Mouse (Mus musculus) thymus, postnatal 0 days (tissue): ENCODE results near the gene Tagln. TPM values are rescaled to one million over a fixed set of nuclear protein-coding genes. Genes with fewer than 3 reads are reported as not detected.

Source experiments
- DNase-seq: peaks from one replicate; pipeline ENCODE4 v3.0.0-alpha.2; 2015; ENCODE audit warnings: low spot score
- polyA plus RNA-seq: library from polyadenylated mRNA; unstranded; fragments of >200 nt; fragmentation: Nextera tagmentation; extraction: Ambion mirVana; gene quantifications from 2 replicates; pipeline ENCODE4 v1.2.1, GENCODE M21; 2015

The Tagln gene
- polyA plus RNA-seq, 1 experiment from 2014 or later, result 13.0 TPM

DNA sequence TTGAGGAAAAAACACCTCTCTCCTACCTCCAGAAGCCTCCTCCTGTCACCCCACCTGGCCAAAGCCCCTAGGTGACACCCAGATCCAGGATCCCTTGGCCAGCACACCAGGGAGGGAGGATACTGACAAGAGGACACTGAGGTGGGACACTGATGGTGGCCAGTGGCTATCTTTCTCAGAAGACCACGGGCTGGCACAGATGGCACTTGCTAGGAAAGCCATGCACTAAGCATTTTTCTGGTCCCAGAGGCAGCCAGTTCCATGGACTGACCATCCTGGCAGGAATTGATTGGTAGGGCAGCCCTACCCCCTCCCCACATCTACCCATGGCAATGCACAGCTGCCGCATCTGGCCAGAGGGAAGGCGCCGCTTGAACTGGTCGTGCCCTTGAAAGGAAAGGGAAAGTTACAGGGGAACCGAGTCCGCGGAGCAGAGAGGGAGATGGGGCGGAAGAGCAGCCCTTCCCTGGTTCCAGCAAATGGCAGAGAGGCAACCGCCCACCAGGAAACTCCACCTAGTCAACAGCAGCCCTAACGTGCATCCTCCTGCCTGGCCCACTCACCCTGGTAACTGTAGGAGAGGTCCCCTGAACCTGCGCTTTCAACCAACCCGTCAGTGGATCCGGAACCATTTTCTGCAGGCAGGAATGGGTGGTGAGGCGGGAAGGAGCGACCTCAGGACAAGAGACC lies 10.5 kb upstream of the Tagln start:
- DNase-seq, result peak; percentile 21

DNA sequence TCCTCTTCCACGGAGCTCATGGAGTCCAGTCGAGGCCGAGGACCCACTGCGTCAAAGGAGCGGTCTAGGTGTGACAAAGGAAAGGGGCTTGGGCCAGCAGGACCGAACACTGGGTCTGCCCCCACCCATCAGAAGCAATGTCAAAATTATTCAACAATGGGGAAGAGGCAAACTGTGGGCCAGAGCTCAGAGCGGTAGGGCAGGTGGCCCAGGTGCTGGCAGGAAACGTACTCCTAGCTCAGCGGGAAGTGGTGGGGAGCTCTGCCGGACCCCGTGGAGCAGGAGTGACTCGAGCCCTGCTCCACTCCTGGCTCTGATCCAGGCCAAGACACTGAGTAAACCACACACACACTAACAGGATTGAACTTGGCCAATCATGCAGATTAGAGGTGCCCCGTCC lies 9.9 kb upstream of the Tagln start:
- peak; percentile 52 for DNase-seq

- peak; percentile 92 for DNase-seq
Measured at GRCm38 (mm10) chr9:45944506-45945400, 8.9 kb upstream of the Tagln start.

DNA sequence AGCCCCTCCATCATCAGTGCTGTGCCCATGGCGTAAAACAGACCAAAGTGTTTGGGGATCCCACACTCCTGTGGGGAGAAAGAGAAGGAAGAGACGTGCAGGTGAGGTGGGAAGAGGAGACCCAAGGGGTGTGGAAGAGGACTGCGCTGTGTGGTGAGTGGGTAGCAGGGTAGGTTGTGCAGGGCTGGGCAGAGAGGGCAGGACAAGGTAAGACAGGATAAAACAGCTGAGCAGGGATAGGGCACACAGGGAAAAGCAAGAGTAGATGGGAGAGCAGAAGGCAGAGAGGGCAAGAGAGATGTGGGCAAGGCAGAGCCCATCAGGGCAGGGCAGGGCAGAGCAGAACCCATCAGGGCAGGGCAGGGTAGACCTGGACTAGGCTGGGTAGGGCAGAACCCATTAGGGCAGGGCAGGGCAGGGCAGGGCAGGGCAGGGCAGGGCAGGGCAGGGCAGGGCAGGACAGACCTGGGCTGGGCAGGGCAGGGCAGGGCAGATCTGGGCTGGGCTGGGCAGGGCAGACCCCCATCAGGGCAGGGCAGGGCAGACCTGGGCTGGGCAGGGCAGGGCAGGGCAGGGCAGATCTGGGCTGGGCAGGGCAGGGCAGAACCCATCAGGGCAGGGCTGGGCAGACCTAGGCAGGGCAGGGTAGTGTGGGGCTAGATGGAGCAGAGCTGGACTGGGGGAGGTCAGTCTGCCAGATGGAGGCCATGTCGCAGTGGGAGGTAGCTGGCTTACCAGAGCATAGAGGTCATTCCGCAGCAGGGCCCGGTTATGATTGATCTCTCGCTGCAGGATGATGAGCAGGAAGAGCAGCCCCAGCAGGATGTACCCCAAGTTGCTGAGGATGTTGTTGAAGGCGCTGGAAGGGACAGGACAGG lies 8.0 kb upstream of the Tagln start:
- no peak for DNase-seq

DNA sequence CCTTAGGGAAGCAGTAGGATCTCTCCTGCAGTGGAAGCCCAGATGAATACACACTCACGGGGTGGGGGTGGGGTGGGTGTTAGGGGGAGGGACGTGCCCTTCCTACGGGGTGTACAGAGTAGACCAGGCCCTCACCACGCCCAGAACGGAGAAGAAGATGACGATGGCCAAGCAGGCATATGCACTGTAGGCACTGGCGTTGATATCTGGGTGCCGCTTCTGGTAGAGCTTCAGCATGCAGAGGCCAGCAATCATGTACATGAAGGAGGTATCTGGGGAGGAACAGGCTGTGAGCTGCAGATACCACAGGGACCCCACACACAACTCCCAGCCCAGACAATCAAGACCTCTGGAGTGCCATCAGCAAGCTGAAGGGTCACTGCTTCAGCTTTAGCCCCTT lies 7.1 kb upstream of the Tagln start:
- no peak for DNase-seq

DNA sequence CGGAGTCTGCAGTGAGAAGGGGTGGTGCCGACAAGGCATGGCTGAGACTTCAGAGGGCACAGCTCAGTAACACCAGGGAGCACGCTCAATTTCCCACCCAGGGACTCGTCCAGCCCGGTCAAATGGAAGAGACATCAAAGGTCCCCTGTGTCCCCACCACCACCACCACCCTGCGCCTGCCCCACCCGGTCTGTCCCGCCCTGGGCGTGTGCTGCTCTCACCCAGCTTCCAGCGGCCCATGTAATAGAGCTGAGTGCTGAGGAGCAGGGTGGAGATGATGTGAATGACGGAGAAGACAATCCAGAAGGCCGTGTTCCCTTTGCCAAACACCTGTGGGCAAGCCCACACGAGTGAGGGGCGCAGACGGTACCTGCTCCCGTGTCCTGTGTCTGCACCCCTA lies 6.6 kb upstream of the Tagln start:
- DNase-seq, result no peak

- DNase-seq, result peak; percentile 24
Measured at GRCm38 (mm10) chr9:45941329-45941888, 5.6 kb upstream of the Tagln start.

- DNase-seq, result no peak
Measured at GRCm38 (mm10) chr9:45939794-45940193, 3.9 kb upstream of the Tagln start.

DNA sequence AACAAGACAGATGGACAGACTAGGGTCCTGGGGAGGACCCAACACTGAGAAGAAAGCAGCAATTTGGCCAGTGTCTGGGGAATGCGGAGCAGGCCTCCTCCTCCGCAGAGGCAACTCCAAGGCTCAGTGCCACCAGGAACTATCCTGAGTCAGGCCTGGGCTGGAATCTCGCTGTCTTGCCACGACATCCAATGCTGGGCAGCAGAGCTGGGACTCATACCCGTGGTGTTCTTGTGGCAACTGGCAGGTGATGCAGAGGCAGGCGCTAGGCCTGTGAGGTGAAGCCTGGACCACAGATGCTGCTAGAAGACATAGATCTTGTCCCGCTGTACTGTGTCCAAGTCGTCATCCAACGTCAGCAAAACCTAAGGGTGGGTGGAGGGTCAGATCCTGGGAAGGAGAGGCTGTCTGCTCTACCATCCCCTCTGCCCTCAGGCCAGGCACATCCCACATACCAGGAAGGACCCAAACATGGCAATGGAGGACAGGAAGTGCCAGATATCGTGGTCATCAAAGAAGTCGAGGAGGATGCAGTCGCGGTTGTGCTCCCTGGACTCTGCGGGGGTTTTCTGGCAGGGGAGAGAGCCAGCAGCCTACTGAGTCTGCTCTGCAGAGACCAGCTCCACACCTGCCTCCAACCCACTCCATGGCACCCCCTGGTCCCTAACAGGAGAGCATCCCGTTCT lies 3.2 kb upstream of the Tagln start:
- DNase-seq, result no peak

DNA sequence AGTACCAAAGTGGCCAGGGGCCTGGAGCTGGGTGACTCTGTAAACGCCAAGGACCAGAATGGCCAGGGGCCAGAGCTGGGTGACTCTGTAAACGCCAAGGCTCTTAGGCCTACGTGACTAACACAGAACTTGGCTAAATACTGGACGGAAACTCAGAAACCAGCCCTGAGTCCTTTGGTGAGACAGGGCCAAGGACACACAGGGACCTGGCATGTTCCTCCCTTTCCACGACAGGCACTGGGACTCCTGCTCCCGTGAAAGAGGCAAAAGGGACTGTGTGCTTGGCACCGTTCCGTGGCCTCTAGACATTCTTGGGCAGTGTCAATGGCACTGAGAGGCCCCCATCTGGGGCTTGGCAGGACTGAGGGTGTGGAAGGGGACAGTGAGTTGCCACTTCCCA lies 2.2 kb upstream of the Tagln start:
- no peak for DNase-seq

DNA sequence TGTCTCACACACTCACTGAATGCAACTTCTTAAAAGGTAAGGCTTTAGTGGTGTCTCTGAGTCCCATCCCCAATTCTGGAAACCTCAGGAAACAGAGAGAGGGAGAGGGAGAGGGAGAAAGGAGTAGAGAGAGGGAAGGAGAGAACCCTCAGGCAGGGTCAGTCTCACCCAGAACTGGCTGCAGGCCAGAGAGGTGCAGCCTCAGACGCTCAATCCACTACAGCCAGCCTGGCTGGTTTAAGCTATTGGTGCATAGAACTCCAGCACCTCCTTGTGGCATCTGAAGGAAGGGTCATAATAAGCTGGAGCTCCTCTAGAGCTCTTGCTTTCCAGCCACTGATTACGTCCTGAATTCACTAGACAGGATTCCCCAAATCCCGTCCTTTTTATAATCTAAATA lies 1.0 kb upstream of the Tagln start:
- peak; percentile 70 for DNase-seq

DNA sequence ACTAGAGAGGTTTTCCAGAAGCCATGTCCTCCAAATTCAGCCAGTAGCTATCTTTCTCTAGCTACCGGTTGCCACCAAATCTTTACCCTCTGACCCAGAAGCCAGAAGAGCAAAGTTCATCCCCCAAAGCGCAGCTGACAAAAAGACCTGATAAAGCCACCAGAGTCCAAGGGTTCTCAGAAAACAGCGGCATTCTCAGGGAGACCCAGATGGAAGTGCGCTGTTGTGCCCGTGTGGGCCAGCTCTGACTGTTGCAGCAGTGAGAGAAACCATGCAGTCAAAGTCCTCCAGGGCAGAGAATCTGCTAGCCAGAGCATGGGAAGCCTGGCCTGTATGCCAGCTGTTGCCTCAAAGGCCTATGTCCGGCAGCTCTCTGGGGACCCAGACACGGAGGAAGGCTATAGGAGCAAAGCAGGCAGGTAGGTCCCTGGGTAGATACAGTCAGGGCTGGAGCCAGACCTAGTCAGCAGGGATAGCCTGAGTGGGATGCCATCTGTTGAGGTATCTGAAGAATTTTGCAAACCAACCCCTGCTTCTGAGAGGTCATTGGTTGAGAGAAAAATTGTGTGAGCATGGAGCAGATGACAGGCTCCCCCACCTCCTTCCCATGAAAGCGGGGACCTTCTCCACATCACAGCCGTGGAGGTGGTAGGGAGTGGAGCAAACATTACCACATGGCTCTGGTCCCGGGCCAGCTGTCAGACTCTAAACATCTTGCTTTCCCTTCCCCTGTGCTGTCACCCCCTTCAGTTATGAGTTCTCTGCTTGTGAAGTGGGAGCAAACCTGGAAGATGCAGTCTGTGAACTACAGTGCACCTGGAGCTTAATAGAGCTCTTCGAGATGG lies 3.1 kb downstream of the Tagln start:
- DNase-seq, result peak; percentile 49

- DNase-seq, result no peak
Measured at GRCm38 (mm10) chr9:45931958-45932357, 3.9 kb downstream of the Tagln start.

DNA sequence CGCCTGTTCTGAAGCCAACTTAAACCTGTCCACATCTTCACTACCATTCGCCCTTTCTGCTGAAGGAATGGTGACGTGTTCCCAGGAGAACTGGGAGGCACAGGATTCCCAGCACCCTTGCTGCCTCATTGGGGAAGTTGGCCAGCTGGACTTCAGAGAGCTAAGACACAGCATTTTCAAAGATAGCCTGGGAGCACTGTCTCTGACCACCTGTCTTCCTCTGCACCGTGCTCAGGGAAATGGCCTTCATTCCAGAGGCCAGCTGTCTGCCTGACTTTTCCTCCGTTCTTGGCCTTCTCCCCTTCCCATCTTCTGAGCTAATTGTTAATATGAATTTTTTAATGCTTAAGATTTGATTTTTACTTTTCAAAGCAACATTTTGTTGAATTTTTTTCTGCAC lies 6.6 kb downstream of the Tagln start:
- no peak for DNase-seq

DNA sequence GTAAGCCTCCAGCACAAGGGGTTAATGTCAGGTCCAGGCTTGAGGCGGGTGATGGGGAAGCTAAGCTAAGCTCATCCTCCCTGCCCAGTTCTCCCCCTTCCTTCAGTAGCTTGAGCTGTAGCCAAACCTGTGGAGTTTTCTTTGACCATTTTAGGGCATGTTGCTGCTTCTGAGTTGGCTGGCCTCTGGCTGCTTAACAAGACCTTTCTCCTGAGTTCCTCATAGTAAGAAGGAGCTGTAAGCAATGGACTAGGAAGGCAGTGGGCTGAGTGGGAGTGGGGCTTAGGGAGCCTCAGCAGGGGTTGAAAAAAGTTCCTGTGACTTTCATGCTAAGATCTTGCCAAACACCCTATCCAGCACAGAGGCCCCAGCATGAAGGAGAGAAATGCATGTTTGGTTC lies 16.0 kb downstream of the Tagln start:
- DNase-seq, result no peak

DNA sequence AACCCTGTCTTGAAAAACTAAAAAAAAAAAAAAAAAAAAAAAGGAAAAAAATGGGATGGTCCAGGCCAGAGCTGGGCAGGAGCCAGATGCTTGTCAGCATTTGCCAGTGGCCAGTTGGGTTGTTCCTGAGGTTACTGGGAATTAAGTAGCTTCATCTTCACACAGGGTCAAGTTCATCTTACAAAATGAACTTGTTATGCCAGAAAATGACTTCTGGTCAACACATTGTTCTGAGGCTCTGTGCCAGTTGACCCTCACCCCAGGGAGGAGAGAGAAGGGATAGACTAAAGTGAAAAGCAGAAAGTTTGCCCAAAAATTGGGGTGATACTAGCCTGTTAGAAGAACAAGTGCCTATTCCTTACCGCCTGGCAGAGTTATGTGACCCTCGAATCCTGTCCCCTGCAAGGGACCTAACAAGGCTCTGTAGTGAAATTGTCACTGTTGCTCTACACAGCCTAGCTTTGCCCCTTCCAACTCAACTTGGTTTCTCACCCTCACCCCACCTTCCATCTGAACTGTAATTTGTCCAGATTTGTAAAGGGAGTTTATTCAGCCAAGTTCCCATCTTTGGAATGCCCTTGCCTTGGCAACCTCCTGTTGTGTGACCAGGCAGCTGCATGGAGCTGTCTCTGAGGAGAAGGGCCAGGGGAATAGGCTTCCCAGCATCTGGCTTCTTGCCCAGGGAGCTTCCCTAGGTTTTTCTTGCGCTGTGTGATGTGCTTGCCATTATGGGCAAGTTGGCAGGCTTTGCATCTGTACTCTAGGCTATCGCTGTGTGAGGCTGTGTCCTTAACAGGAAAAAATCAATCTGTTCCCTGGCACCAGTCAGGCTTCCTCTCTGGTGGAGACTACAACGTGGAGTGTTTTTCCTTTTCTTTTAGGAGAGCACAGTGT lies 18.6 kb downstream of the Tagln start:
- DNase-seq, result no peak

GRCm38 (mm10) chr9:45915659-45916058 lies 20.2 kb downstream of the Tagln start:
- no peak for DNase-seq

GRCm38 (mm10) chr9:45911673-45912072 lies 24.2 kb downstream of the Tagln start:
- peak; percentile 44 for DNase-seq

DNA sequence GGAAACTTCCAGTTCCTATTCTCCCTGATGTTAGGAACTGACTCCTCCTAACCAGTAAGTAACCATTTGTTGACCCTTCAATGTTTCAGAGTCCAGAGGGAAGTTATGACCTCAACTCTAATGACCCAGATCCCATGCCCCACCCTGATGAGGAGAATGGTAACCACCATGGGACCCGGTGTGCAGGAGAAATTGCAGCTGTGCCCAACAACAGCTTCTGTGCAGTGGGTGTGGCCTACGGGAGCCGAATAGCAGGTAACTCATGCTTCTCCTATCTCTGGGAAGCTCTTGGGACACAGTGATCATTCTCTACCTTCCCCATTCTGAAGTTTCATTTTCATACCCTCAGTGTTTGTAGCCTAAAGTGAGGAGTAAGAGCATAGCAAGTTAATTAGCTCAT lies 24.9 kb downstream of the Tagln start:
- no peak for DNase-seq
